Mouse (Mus musculus) skeletal muscle tissue, adult 2 months (tissue): ENCODE measurements around the gene Cdx2.
A peak's percentile ranks its signal among the peaks of the same experiment; 100 is the strongest.

Source experiments
- DNase-seq: peaks from one replicate; pipeline ENCODE4 v3.0.0-alpha.2; 2012; ENCODE audit warnings: low read depth, low spot score

Cdx2 gene

DNA sequence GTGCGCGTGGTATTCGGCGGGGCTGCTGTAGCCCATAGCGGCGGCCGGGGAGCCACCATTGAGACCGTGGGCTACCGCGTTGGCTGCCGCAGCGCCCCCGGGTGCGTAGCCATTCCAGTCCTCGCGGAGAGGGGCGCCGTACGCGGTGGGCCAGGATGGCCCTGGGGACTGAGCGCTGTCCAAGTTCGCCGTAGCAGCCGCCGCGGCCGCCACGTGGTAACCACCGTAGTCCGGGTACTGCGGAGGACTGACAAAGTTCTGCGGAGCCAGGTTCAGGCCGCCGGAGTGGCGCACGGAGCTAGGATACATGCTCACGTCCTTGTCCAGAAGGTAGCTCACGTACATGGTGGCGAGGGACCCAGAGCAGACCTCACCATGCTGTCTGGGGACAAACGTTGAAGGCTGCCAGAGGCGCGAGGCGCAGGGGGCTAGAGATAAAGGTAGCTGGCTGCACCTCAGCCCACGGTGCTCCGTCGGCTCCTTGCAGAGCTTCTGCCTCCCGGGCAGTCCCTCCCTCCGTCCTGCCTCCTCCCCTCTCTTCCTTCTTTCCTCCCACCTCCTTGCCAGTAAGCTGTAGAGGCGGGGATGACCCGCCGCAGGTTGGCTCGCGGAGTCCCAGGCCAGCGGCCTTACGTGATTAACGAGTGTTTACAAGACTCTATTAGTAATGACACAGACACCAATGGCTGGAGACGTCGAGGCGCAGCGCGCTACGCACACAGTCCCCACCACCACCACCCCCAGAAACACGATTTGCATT, at the start of gene Cdx2:
TSS of gene Cdx2 (minus strand) at position 633 of the 760 bp plus-strand sequence.
- DNase-seq: no peak

DNA sequence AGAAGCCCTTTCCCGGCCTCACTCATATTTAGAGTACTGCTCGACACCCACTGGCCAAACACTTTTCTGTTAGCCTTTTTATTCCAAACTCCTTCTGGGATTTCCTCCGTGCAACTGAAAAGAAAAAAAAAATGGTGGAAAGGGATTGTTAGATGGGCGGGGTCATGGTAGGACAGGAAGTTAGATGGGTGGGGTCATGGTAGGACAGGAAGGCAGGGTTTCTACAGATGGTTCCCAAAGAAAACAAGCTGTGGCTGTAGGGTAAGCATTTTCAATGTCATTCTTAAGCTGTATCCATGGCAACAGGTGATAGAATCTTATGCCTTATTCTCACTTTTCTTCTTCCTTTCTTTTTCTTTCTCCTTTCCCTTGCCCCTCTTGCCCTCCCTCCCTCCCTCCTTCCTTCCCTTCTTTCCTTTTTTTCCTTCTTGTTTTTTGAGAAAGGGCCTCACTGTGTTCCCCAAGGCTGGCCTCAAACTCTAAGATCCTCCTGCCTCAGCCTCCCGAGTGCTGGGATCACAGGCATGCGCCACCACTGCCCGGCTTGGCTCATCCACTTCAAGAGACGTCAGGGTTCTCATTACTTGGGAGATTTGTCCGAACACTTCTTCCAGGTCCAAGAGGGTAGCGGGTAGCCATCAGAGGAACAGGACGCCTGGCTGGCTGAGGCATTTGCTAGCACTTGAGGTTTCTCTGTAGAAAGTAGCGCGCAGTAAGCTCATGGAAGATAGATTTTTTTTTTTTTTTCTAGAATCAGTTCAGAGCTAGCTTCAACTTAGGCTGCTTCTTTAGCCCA, 49.4 kb upstream of the Cdx2 start:
- DNase-seq: no peak

DNA sequence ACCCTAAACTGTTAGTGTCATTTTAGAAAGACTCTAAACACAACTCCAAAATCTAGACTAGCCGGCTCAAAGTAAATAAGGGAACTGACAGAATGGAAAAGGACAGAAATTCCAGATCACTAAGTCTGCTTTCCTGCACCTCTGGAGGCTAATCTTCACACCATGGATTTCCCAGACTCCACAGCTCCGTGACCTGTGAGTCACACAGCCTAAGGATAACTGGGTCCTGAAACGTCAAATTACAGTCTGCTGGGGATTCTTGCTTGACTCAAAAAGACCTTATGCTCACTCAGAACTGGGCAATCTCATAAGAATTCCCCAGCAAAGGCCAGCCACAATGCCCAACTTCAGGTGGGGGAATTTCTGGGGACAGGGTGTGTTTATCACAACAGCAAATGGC, 48.7 kb upstream of the Cdx2 start:
- no peak for DNase-seq

DNA sequence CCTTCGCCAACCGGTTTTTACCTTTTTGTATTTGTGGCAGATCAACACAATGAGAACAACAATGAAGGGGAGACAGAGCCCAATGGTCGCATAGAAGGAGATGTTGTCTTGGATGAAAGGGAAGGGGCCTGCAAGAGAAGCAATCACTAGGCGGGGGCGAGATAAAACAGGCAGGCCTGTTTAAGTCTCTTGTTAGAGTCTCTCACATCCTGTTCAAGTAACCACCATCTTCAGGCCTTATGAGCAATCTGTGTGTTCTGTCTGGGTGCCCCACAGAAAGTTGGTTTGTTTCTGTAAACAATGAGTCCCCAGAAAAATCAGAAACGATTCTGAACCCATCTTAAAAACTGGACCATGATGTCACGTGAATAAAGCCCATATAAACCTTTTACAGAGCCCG, 47.9 kb upstream of the Cdx2 start:
- DNase-seq: no peak

DNA sequence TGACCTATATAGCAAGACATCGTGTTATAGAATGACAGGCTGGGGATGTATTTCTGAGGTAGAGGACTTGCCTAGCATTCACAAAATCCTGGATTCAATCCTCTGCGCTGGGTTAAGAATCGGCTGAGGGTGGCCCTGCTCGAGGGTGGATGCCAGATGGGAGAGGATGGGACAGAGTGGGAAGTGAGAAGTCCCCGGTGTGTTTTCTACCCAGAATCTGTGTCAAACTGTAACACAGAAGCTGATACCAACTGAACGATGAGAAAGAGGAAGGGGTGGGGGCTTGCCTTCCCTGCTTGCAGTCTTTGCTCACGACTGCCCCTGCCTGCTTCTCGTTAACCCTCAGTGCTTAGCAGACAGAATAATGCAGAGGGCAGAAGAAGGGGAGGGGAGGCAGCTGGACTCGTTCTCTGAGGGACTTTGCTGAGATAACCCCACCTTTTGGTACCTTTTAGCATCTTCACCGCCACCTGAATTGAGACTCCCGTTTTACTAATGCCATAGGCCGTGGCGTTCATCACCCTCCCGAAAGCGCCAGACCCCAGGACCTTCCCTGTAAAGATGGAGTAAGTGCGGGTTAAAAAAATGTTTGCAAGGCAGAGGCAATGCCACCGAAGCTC, 47.2 kb upstream of the Cdx2 start:
- no peak for DNase-seq

DNA sequence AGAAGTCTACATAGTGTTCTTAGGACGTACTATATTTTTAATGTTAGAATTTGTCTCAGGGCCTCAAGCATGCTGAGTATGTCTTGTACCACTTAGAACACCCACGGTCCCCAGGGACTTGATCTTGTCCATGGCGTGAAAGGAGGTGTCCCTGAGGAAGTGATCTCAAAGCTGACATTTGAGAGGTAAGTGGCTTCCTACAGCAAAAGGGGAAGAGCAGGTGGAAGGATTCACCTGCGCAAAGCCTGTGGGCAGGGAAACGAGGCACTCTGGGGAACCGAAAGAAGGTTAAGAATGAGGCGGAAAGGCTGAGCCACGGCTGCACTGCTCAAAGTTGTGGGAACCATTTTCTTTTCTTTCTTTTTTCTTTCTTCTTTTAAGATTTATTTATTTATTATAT, 44.9 kb upstream of the Cdx2 start:
- no peak for DNase-seq

DNA sequence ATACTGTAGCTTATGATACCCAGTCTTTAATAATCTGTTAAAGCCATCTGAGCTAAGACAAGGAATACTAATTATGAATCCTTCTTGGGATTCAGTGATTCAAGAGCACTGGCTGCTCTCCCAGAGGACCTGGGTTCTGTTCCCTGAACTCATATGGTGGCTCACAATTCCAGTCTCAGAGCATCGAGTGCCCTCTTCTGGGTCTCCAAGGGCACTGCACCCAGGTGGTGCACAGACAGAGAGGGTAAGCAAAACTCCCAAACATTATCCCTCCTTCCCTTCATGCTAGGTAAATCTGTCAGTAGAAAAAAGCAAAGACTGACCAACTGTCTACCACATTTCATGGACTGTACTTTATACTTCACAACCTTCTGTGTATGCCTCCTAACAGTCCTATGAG, 38.9 kb upstream of the Cdx2 start:
- no peak for DNase-seq

DNA sequence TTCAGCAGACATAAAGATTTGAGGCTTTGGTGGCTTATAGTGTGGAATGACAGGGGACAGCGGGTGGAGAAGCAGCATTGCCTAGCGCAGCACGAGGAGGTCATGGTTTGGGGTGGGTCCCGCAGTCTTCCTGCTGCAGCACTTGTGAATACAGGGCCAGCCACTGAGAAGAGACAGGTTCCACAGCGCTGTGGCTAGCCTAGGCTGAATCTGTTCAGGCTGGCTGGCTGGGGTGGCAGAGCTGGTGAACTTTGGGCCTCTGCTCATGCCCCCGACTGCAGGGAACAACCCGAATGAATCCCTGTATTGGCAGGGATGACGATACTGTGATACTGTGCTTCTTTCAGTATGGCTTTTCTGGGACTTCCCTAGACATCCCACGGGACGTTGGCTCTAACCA, 36.8 kb upstream of the Cdx2 start:
- DNase-seq: no peak

DNA sequence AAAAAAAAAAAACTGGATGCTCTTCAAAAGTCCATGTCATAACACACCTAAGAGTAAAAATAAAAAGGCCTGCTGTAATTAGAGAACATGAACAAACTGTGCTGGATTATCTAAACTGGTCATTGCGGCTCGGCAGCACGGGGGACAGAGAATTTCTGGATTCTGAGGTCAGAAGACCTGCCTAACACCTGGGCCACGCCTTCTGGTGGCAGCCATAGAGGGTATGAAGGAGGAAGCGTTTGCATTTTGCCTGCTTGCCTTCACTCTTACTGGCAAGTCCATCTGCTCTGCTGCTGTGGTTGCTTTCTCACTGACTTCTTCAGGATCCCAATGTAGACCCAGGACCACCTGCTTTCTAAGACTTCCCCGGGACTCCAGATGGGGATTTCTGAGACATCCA, 35.8 kb upstream of the Cdx2 start:
- no peak for DNase-seq

DNA sequence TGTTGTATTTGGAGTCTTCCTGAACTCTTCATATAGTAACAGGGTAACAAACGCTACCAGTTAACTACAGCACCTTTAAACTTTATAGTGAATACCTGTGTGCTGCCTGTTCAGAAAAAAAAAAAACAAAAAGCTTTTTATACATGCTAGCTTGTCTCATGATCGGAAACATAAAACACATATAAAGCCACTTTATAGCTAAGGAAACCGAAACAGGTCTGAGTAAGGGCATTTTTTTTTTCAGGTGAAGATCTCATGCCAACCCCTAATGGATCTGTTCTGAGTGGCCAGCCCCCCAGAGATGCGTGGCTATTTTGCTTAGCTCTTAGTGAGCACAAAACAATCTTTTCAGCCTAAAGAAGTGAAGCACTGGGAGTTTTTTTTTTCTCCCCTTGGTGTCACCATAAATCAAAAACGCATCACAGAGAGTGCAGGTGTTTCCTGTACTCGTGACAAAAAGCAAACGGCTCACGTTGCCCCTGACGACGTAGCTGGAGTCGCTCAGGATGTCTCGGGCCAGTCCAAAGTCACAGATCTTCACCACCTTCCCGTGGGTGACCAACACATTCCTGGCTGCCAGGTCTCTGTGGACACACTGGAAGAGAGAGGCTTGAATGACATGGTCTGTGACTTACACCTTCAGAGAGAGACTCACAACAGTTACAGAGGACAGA, 33.8 kb upstream of the Cdx2 start:
- no peak for DNase-seq

DNA sequence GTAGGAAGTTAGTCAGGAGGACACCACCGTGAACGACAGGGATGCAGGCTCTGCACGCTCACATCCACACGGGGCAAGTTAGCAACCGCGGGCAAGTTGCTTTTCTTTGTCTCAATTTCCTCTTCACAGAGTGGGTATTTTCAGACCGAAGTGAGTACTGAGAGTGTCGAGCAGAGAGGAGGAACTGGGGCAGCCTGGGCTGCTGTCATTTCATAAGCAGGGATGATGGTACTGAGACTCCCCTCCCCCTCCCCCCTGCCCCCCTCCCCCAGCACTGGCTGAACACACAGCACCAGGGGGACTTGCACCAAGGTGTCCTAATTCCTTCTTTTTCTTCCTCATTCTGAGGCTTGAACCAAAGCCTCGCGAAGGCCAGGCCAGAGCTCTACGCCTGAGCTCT, 32.5 kb upstream of the Cdx2 start:
- DNase-seq: no peak

DNA sequence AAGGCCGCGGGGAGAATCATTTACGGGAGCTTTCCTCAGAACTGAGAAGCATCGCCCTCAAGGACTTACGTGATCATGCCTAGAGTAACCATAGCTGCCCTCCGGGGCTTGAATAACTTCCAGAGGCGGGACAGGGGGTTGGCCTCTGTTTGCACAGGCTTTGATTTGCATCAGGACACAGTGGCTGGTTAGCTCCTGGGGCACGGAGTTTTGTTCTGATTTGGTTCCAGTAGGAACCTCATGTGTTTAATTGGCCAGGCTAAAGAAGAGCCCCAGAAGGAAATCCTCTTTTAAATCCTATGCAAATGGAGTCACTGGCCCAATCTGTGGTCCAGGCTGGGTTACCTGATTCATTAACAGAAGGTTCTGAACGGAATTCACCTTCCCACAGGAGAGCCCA, 31.9 kb upstream of the Cdx2 start:
- DNase-seq: no peak

DNA sequence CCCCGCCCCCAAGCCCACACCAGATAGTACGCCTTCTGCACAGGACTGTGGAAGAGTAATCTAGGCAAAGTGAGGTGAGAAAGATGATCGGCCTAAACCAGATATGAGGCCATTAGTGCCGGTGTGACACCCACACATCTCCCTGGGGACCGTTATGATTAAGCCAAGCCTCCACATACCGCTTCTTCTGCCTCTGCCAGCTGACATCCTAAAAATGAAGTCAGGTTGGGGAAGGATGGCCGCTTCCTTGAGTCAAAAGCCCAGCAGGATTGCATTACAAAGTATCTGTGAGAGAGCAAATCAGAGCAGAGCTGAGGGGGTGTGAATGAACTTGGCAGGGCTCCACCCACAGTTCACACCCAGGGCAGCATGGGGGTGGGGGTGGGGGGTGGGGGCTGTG, 25.6 kb upstream of the Cdx2 start:
- DNase-seq: no peak

DNA sequence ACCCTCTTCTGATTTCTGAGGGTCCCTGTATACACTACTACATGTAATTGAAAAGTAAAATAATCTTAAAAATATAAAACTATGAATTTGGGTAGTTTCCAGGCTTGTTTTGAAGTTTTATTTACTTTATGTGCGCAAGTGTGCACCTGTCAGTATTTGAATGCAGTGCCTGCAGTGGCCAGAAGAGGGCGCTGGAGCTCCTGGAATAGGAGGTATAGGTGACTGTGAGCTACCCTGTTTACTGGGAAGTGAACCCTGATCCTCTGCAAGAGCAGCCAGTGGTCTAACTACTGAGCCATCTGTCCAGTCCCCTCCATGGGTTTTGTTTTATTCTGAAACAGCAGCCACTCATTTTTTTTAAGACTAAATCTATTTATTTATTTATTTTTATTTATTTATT, 24.5 kb upstream of the Cdx2 start:
- no peak for DNase-seq

DNA sequence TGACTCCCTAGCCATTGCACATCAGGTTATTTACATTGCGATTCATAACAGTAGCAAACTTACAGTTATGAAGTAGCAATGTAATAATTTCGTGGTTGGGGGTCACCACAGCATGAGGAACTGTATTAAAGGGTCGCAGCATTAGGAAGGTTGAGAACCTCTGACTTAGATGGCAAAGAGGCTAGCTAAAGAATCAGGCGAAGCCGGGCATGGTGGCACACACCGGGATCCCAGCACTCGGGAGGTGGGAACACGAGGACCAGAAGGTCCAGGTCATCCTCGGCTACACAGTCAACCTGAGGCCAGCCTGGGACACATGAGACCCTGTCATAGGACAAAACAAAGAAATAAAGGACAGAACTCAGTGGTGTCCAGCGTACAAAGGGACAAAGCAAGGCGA, 22.9 kb upstream of the Cdx2 start:
- no peak for DNase-seq

DNA sequence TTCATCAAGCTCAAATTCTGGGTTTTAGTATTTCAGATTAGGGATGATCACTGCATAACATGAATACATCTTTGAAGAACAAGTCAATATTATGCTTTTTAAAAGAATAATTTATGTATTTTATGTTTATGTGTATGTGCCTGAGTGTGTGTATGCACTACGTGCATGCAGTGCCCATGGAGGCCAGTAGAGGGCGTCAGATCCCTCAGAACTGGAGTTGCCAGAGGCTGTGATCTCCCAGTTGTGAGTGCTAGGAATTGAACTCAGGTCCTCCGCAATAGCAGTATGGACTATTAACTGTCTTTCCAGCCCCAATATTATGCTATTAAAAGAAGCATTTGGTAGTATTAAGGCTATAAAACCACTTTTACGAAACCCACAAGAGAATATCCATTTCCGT, 20.6 kb upstream of the Cdx2 start:
- no peak for DNase-seq

DNA sequence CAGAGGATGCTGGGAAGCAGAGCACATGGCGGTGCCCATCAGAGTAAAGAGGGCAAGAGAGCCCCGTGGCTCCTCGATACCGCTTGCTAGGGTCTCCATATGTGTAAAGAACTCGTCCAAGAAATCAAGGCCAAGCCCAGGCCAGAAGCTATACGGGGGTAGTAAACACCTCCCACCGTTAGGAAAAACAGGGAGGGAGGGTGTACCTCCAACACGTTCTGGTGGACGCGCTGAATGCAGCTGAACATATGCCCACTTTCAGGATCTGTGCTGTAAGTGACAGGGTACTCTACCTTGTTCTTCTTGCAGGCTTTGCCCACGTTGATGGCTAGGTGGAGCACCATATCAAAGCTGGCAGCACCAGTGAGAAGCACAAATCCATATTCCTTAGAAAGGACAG, 18.9 kb upstream of the Cdx2 start:
- no peak for DNase-seq

DNA sequence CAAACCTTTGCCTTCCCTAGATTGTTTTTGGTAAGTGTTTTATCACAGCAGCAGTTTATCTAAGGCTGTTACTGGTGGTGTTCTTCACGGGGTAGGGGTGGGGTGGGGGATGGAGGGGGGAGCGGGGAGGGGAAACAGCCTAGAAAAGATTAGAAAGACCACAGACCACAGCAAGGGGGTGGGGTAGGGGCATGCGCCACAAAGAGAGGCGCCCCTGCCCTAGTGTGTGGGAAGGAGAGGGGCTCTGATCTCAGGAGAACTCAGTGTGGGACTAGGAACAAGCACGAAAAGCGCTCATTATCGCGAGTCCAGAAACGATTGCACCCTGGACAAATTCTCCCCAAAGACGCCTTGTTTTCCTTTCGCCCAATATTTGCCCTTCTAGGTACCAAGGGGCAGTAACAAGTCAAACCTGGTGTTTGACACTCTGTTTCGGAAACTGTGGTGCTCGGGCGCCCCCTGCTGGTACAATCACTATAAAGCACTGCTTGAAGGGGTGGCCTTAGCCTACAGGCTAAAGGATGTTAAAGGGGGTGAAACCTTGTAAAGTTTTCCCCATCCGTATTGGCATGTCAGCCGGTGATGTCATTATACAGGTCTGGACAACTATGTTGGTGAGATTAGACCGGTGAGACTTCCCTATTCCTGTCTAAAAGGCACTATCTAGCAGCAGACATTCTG, 16.3 kb upstream of the Cdx2 start:
- no peak for DNase-seq

DNA sequence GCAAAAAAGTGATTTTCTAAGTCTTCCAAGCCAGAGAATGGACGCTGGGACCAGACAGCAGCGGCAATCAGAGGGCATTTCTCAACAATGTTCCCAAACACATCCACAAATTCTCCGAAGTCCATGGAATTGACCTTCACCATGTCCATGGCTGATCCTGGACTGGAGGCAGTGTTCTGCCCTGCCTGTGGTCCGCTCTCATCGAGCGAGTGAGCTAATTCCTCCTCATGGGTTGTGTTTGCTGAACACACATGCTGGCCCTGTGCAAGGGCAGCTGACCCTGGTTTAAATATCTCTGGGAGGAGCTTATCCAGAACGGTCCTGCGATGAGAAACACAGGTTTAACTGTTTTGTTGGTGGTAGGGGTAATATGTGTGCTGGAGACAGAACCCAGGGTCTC, 15.1 kb upstream of the Cdx2 start, which contains the start of gene Urad:
TSS of gene Urad (minus strand) at position 258 of the 400 bp plus-strand sequence.
- DNase-seq: no peak

DNA sequence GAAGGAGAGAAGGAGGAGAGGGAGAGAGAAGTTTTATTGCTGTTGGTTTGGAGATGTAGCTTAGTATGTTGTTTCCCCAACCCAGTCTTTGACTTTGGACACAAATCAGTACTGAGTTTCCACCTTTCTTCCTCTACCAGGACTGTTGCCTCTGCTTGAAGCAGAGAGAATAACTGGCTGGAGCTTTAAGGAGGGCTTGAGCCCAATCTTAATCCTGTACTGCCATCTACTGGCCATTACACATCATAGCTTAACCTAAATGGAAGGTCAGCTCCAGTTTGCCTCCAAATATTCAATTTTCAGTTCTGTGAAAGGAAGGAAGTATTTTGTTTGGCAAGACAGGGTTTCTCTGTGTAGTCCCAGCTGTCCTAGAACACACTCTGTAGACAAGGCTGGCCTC, 12.6 kb upstream of the Cdx2 start:
- peak; percentile 47 for DNase-seq

DNA sequence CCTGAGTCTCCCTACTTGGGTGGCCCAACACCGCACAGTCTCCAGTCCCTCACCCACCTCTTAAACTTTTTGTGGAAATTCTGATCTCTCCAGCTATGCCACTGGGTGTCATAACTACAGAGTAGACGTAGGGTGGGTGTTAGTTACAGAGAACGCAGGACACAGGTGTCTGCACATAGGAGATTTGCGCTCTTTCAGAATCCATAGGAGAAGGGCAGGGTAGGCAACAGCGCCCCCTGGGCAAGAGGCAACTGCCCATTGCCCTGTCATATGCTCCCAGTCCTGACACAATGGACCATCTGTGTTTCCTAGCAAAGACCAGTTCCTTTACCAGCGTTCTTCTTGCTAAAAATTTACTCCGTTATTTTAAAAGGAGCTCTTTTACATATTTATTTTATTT, 10.9 kb upstream of the Cdx2 start:
- no peak for DNase-seq

DNA sequence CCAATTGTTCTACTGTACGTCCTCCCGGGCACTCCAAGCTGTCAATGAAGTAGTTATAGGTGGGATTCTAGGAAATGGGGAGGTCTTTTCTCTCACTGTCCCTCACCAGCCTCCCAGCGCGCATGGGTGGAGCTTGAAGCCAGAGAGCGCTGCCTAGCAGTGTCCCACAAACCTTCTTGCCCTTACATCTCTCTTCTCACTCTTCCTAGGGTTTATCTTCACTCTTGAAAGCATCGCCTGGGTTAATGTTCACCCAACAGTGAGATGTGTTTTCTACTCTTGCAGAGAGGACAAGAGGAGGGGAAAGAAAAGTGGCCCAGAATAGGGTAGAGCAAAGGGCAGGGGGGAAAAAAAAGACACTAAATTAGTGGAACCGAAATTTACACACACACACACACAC, 10.3 kb upstream of the Cdx2 start:
- no peak for DNase-seq
